Mouse (Mus musculus) lung, embryonic 14.5 days (tissue): ENCODE measurements around the gene Zfpl1. TPM values are rescaled to one million over a fixed set of nuclear protein-coding genes. Genes with fewer than 3 reads are reported as not detected.

Experiments used
- ATAC-seq: fragments of 200-750 bp; cut with Nextera tagmentation; 2 replicates; pipeline ENCODE4 v1.8.0; 2017; ENCODE audit warnings: mild to moderate bottlenecking, moderate TSS enrichment, moderate library complexity; ENCODE audit not compliant: insufficient read depth
- DNase-seq: peaks from one replicate; pipeline ENCODE4 v3.0.0-alpha.2; 2015
- H3K27ac ChIP-seq: fragments of 300-500 bp; sonication (generic); 2 replicates; pipeline ENCODE4 v1.5.1; 2014; ENCODE audit warnings: low read depth, mild to moderate bottlenecking, moderate library complexity
- H3K27me3 ChIP-seq: fragments of 300-500 bp; sonication (generic); 2 replicates; pipeline ENCODE4 v1.6.1; 2014; ENCODE audit warnings: low read length, control low read depth; ENCODE audit not compliant: insufficient read depth
- H3K36me3 ChIP-seq: fragments of 300-500 bp; sonication (generic); 2 replicates; pipeline ENCODE4 v1.6.1; 2014; ENCODE audit warnings: control low read depth; ENCODE audit not compliant: insufficient read depth
- H3K4me1 ChIP-seq: fragments of 300-500 bp; sonication (generic); 2 replicates; pipeline ENCODE4 v1.6.1; 2014; ENCODE audit warnings: antibody characterized with exemption, control low read depth; ENCODE audit not compliant: insufficient read depth
- H3K4me2 ChIP-seq: fragments of 300-500 bp; sonication (generic); 2 replicates; pipeline ENCODE4 v1.6.1; 2014; ENCODE audit warnings: mild to moderate bottlenecking
- H3K4me3 ChIP-seq: fragments of 300-500 bp; sonication (generic); 2 replicates; pipeline ENCODE4 v1.5.1; 2014; ENCODE audit warnings: low read depth, low read length
- H3K9ac ChIP-seq: fragments of 300-500 bp; sonication (generic); 2 replicates; pipeline ENCODE4 v1.6.1; 2014
- H3K9me3 ChIP-seq: fragments of 300-500 bp; sonication (generic); 2 replicates; pipeline ENCODE4 v1.6.1; 2016; ENCODE audit warnings: low read depth, low read length, control low read depth
- CTCF ChIP-seq: IDR thresholded peaks from 2 replicates; pipeline ENCODE4 v1.5.1; 2016; ENCODE audit warnings: antibody characterized with exemption, low read depth
- WGBS: fragments of 180-500 bp; shearing (Covaris S2); extraction: QIAGEN DNeasy Blood & Tissue Kit; methylation state at CpG from one replicate; pipeline ENCODE4 v1.1.7; 2014; 5-methylcytosine and 5-hydroxymethylcytosine counted together
- polyA plus RNA-seq: library from polyadenylated mRNA; unstranded; fragments of >200 nt; fragmentation: Nextera tagmentation; extraction: Ambion mirVana; gene quantifications from 2 replicates; pipeline ENCODE4 v1.2.1, GENCODE M21; 2014

The Zfpl1 gene
- polyA plus RNA-seq, 1 experiment from 2014 or later: 72.3 TPM

- peak within 1 kb of the TSS; percentile 69 for H3K27ac ChIP-seq
- peak within 1 kb of the TSS; percentile 91 for H3K9ac ChIP-seq
- peaks cover 7% of the 10 kb centered on the region; the same call in 1 of the 2 replicates for H3K4me1 ChIP-seq
- no peaks in the 10 kb centered on the region for H3K9me3 ChIP-seq
- H3K4me3 ChIP-seq: peak within 1 kb of the TSS; percentile 86
- ATAC-seq (peak; percentile 79), DNase-seq (peak; percentile 100)
- no peak for TF ChIP-seq CTCF
- H3K4me2 ChIP-seq: peak within 1 kb of the TSS; percentile 74
- H3K36me3 ChIP-seq: peaks cover 48% of the 10 kb centered on the region
- H3K27me3 ChIP-seq: no peaks in the 10 kb centered on the region
- WGBS: under 1% methylated on average over 63 of the region's 63 CpGs
These were observed 27.3 kb downstream of the Zfpl1 start, which contains the start of the genes Mrpl49 and Fau for GRCm38 (mm10) chr19:6057313-6058096. Mrpl49 (minus strand) TSS chr19:6057785. Fau (plus strand) TSS chr19:6057844.

- no peak for ATAC-seq
- peak overlapping the region; percentile 74 for H3K4me2 ChIP-seq
- no peak overlapping the region for H3K27ac ChIP-seq
- H3K36me3 ChIP-seq: peaks cover 56% of the 10 kb centered on the region
- no peaks in the 10 kb centered on the region for H3K27me3 ChIP-seq
- no peaks in the 10 kb centered on the region for H3K9me3 ChIP-seq
- H3K4me1 ChIP-seq: no peaks in the 10 kb centered on the region
- WGBS: 54% methylated on average over 4 of the region's 4 CpGs
- H3K4me3 ChIP-seq: peak overlapping the region; percentile 86
- DNase-seq: no peak
- H3K9ac ChIP-seq: peak overlapping the region; percentile 91
- TF ChIP-seq CTCF: no peak
These were observed 28.1 kb downstream of the Zfpl1 start for GRCm38 (mm10) chr19:6056696-6057095.

GRCm38 (mm10) chr19:6054296-6054695, 30.5 kb downstream of the Zfpl1 start:
- WGBS: 82% methylated on average over 5 of the region's 5 CpGs

GRCm38 (mm10) chr19:6052516-6052915, 32.2 kb downstream of the Zfpl1 start:
- no peak overlapping the region for H3K4me2 ChIP-seq
- H3K36me3 ChIP-seq: peaks cover 81% of the 10 kb centered on the region
- DNase-seq: no peak
- peaks cover 5% of the 10 kb centered on the region; the same call in 1 of the 2 replicates for H3K4me1 ChIP-seq
- no peak for TF ChIP-seq CTCF
- H3K27ac ChIP-seq: no peak overlapping the region
- H3K27me3 ChIP-seq: no peaks in the 10 kb centered on the region
- H3K9me3 ChIP-seq: no peaks in the 10 kb centered on the region
- H3K9ac ChIP-seq: no peak overlapping the region
- ATAC-seq: no peak
- H3K4me3 ChIP-seq: no peak overlapping the region
- 73% methylated on average over 7 of the region's 7 CpGs for WGBS

More at GRCm38 (mm10) chr19:6054296-6054695, 30.5 kb downstream of the Zfpl1 start:
- no peak for DNase-seq
- H3K4me1 ChIP-seq: no peaks in the 10 kb centered on the region
- peaks cover 74% of the 10 kb centered on the region for H3K36me3 ChIP-seq
- no peak for ATAC-seq
- no peaks in the 10 kb centered on the region for H3K9me3 ChIP-seq
- no peak overlapping the region for H3K4me2 ChIP-seq
- H3K4me3 ChIP-seq: no peak overlapping the region
- TF ChIP-seq CTCF: no peak
- H3K9ac ChIP-seq: no peak overlapping the region
- no peak overlapping the region for H3K27ac ChIP-seq
- no peaks in the 10 kb centered on the region for H3K27me3 ChIP-seq

GRCm38 (mm10) chr19:6048681-6049410, 35.9 kb downstream of the Zfpl1 start:
- H3K27me3 ChIP-seq: no peaks in the 10 kb centered on the region
- no peaks in the 10 kb centered on the region for H3K9me3 ChIP-seq
- no peak overlapping the region for H3K4me3 ChIP-seq
- H3K4me1 ChIP-seq: peaks cover 6% of the 10 kb centered on the region; the same call in 1 of the 2 replicates
- H3K9ac ChIP-seq: no peak overlapping the region
- TF ChIP-seq CTCF: no peak
- no peak overlapping the region; the same call in 1 of the 2 replicates for H3K4me2 ChIP-seq
- WGBS: 87% methylated on average over 11 of the region's 11 CpGs
- DNase-seq: no peak
- H3K36me3 ChIP-seq: peaks cover 60% of the 10 kb centered on the region
- H3K27ac ChIP-seq: no peak overlapping the region
- ATAC-seq: no peak

- Histone ChIP-seq H3K4me1 (peaks cover 6% of the 10 kb centered on the region; the same call in 1 of the 2 replicates), H3K9me3 (no peaks in the 10 kb centered on the region), H3K36me3 (peaks cover 50% of the 10 kb centered on the region), H3K9ac (peak overlapping the region; percentile 92), H3K27ac (0 out of 2 replicates have a peak overlapping the region, but pooled peaks have one; percentile 99), H3K4me2 (peak overlapping the region; percentile 78), H3K27me3 (no peaks in the 10 kb centered on the region), H3K4me3 (peak overlapping the region; percentile 94)
- TF ChIP-seq CTCF: no peak
- ATAC-seq (no peak), DNase-seq (no peak)
- 75% methylated on average over 8 of the region's 8 CpGs for WGBS
These were observed 36.9 kb downstream of the Zfpl1 start for GRCm38 (mm10) chr19:6047899-6048166.
